Mouse (Mus musculus): ENCODE results near the gene Gm7075.
"Not testable (repeated sequence)": the region's sequence is repeated elsewhere in the genome, so short reads cannot be mapped to it uniquely, and the experiment has no call there.

Gene Gm7075

GRCm38 (mm10) chr10:63422736-63422992 lies 1.1 kb upstream of the Gm7075 start:
- no peak for DNase-seq (ENCODE audit: low read depth, low spot score)

- DNase-seq (ENCODE audit: low read depth, low spot score) = no peak
Measured at GRCm38 (mm10) chr10:63417061-63417460, 4.5 kb downstream of the Gm7075 start.

GRCm38 (mm10) chr10:63415850-63416249 lies 5.7 kb downstream of the Gm7075 start:
- no peak for DNase-seq (ENCODE audit: low read depth, low spot score)

- DNase-seq (ENCODE audit: low read depth, low spot score) = no peak
Measured at GRCm38 (mm10) chr10:63415287-63415686, 6.3 kb downstream of the Gm7075 start.

GRCm38 (mm10) chr10:63412756-63413155 lies 8.8 kb downstream of the Gm7075 start:
- DNase-seq (ENCODE audit: low read depth, low spot score) = no peak

GRCm38 (mm10) chr10:63411674-63412073 lies 9.9 kb downstream of the Gm7075 start:
- DNase-seq (ENCODE audit: low read depth, low spot score) = not testable (repeated sequence)

- no peak for DNase-seq (ENCODE audit: low read depth, low spot score)
Measured at GRCm38 (mm10) chr10:63410162-63410956, 11.2 kb downstream of the Gm7075 start.

- no peak for DNase-seq (ENCODE audit: low read depth, low spot score)
Measured at GRCm38 (mm10) chr10:63403636-63404035, 18.0 kb downstream of the Gm7075 start.

- no peak for DNase-seq (ENCODE audit: low read depth, low spot score)
Measured at GRCm38 (mm10) chr10:63402731-63403504, 18.7 kb downstream of the Gm7075 start.

GRCm38 (mm10) chr10:63396963-63397362 lies 24.6 kb downstream of the Gm7075 start:
- DNase-seq (ENCODE audit: low read depth, low spot score) = no peak

GRCm38 (mm10) chr10:63388948-63389347 lies 32.6 kb downstream of the Gm7075 start:
- DNase-seq (ENCODE audit: low read depth, low spot score) = no peak

GRCm38 (mm10) chr10:63386991-63387390 lies 34.6 kb downstream of the Gm7075 start:
- no peak for DNase-seq (ENCODE audit: low read depth, low spot score)

- peak; percentile 87 for DNase-seq (ENCODE audit: low read depth, low spot score)
Measured at GRCm38 (mm10) chr10:63386444-63386843, 35.1 kb downstream of the Gm7075 start.

GRCm38 (mm10) chr10:63385897-63386296 lies 35.7 kb downstream of the Gm7075 start:
- DNase-seq (ENCODE audit: low read depth, low spot score) = not testable (repeated sequence)

- peak; percentile 99 for DNase-seq (ENCODE audit: low read depth, low spot score)
Measured at GRCm38 (mm10) chr10:63382372-63383279, 39.0 kb downstream of the Gm7075 start, which contains the start of gene Dnajc12. Gene Dnajc12 (plus strand): TSS chr10:63382443.

- peak; percentile 16 for DNase-seq (ENCODE audit: low read depth, low spot score)
Measured at GRCm38 (mm10) chr10:63381498-63382280, 39.9 kb downstream of the Gm7075 start, which contains the start of gene Sirt1. Gene Sirt1 (minus strand): TSS chr10:63381704.

GRCm38 (mm10) chr10:63378948-63379680 lies 42.5 kb downstream of the Gm7075 start:
- peak; percentile 46 for DNase-seq (ENCODE audit: low read depth, low spot score)

GRCm38 (mm10) chr10:63377468-63377867 lies 44.1 kb downstream of the Gm7075 start:
- DNase-seq (ENCODE audit: low read depth, low spot score) = peak; percentile 82

- DNase-seq (ENCODE audit: low read depth, low spot score) = no peak
Measured at GRCm38 (mm10) chr10:63376303-63376702, 45.3 kb downstream of the Gm7075 start.
